Mouse (Mus musculus) olfactory bulb, adult 2 months (tissue): ENCODE results near the gene Gbp4.

ENCODE experiments used
- CTCF ChIP-seq: fragments of 200-500 bp; IDR thresholded peaks from 2 replicates; pipeline ENCODE4 v1.5.1; 2012; ENCODE audit warnings: low read depth, mild to moderate bottlenecking, low read length, moderate library complexity; ENCODE audit not compliant: insufficient read depth
- POLR2A ChIP-seq: fragments of 200-500 bp; IDR thresholded peaks from 2 replicates; pipeline ENCODE4 v1.6.1; 2012; ENCODE audit warnings: mild to moderate bottlenecking, low read depth, low read length, moderate library complexity; ENCODE audit not compliant: insufficient read depth

DNA sequence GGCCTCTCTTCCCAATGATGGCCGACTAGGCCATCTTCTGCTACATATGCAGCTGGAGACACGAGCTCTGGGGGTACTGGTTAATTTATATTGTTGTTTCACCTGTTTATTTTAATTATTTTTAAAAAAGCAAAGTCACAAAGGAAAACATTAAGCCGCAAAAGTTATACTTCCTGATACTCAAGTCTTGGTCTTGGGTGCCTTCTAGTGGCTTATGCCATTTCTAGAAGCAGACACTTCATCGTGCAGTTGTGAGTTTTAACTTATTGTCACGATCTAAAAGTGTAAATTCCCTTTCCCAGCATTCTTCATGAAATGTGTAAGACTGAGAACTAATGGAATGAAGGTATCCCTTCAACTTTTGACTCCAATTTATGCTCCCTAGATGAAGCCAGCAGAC, 17.2 kb upstream of the Gbp4 start:
- no peak for TF ChIP-seq CTCF
- TF ChIP-seq POLR2A: no peak
